In the genomic region with DNA sequence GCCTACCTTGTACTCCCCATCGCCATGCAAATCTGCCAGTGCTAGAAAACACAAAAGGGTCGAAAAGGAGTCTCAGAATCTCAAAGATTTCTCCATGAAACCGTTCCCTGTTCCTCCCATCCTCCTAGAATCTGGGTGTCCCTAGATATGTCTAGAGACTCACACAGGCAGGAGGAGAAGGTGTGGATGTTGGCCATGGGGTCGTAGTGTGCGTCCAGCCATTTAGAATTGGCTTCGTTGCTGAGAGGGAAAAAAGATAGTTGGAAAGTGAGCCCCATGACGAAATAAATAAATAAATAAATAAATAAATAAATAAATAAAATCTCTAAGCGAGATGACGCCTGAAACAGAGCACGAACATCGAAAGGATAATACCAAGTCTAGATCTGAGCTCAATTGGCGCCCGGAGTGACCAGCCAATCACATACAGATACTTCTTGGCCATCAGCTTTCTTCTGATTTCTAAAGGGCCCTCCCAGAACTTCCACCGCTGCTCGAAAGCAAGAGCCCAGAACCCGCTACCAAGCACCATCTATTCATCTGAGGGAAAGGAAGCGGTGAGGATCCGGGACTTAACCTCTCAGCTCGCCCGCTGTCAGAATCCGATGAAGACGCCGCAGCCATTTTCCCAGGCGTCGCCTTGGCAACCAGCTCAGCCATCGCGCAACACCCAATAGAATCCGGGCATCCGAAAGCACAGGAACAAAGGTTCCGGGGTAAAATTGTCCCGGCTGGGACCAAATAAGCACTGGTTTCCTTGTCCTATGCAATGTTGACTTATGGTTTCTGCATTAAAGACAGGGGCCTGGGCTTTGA, we compare ENCODE assay signal across 8 mouse cellular contexts. TPM values are rescaled to one million over a fixed set of nuclear protein-coding genes. Genes with fewer than 3 reads are reported as not detected.
A peak's percentile ranks its signal among the peaks of the same experiment; 100 is the strongest.
DNase-seq lines count a peak whose midpoint lies in the region; ATAC-seq and TF ChIP-seq lines count a peak whose summit lies in the region.

A gene (minus strand): TSS at position 650 of the 816 bp plus-strand sequence.

- H3K27ac ChIP-seq in gastrocnemius, adult 2 months, result peak within 1 kb of the TSS; percentile 80
- H3K27ac ChIP-seq in hindbrain, postnatal 0 days, result peak within 1 kb of the TSS; percentile 82
- peak within 1 kb of the TSS; percentile 87 for H3K27ac ChIP-seq in left cerebral cortex, adult 2 months
- no peak within 1 kb of the TSS for H3K27ac ChIP-seq in macrophage

- 7% methylated on average over 31 of the region's 31 CpGs for WGBS in hindbrain, postnatal 0 days
- 10% methylated on average over 29 of the region's 31 CpGs for WGBS in macrophage (ENCODE audit: missing documents)

- TF ChIP-seq CTCF in gastrocnemius, adult 2 months (IDR thresholded peaks at IDR 0.05), result no peak
- TF ChIP-seq CTCF in hindbrain, postnatal 0 days (IDR thresholded peaks at IDR 0.05; ENCODE audit: low read depth), result no peak
- TF ChIP-seq CTCF in left cerebral cortex, adult 2 months (IDR thresholded peaks at IDR 0.05), result no peak

- intact Hi-C loops in gastrocnemius, adult 2 months (cut with DNase I), result loop anchor here (5.0 kb wide), 1 partner anchor 149 kb away; a partner anchor contains a TSS
- intact Hi-C loops in left cerebral cortex, adult 2 months (cut with DNase I), result loop anchor here (2.0 to 5.0 kb wide), 2 partner anchors 151 to 279 kb away; a partner anchor contains a TSS

- peak within 1 kb of the TSS; percentile 63 for H3K4me2 ChIP-seq in hindbrain, postnatal 0 days (ENCODE audit: low read depth, low read length)

- no peaks in the 10 kb centered on the region for H3K27me3 ChIP-seq in hindbrain, postnatal 0 days (ENCODE audit: insufficient read depth, low read length)

- peak; percentile 85 for DNase-seq in gastrocnemius, adult 2 months
- peak; percentile 91 for DNase-seq in hindbrain, postnatal 0 days (ENCODE audit: low spot score)
- DNase-seq in left cerebral cortex, adult 2 months (ENCODE audit: extremely low spot score in 1 of 2, low spot score in 2 of 2), result peak; percentile 76 to 82
- peak; percentile 85 for DNase-seq in retina, postnatal 7 days (ENCODE audit: low read depth, low spot score)
- DNase-seq in urinary bladder, adult 18-20 months (ENCODE audit: low spot score in 2 of 2), result peak; percentile 48 to 58

- H3K4me1 ChIP-seq in hindbrain, postnatal 0 days (ENCODE audit: insufficient read depth, low read length), result no peaks in the 10 kb centered on the region

- no peaks in the 10 kb centered on the region for H3K79me2 ChIP-seq in macrophage (ENCODE audit: inconsistent target)

- no peaks in the 10 kb centered on the region for H3K9me3 ChIP-seq in hindbrain, postnatal 0 days (ENCODE audit: low read length)

- peak; percentile 69 for ATAC-seq in activated CD4-positive, CD25-positive, alpha-beta regulatory T cell, adult 4 months
- peak; percentile 89 for ATAC-seq in common myeloid progenitor, adult 5-6 weeks (replicated peaks; ENCODE audit: low read depth, poor library complexity, severe bottlenecking)
- peak; percentile 80 for ATAC-seq in hindbrain, postnatal 0 days

- peaks cover 35% of the 10 kb centered on the region for H3K36me3 ChIP-seq in hindbrain, postnatal 0 days (ENCODE audit: insufficient read depth, low read length)
- H3K36me3 ChIP-seq in macrophage (ENCODE audit: inconsistent target), result peaks cover 29% of the 10 kb centered on the region

- peak within 1 kb of the TSS; percentile 57 for H3K9ac ChIP-seq in hindbrain, postnatal 0 days (replicated peaks; ENCODE audit: low read length)

- peak within 1 kb of the TSS; percentile 73 for H3K4me3 ChIP-seq in gastrocnemius, adult 2 months
- peak within 1 kb of the TSS; percentile 64 for H3K4me3 ChIP-seq in hindbrain, postnatal 0 days (ENCODE audit: low read length)
- H3K4me3 ChIP-seq in left cerebral cortex, adult 2 months, result peak within 1 kb of the TSS; percentile 71
- H3K4me3 ChIP-seq in macrophage (ENCODE audit: inconsistent target), result peak within 1 kb of the TSS; percentile 65

RNA-seq across cellular contexts. Expression of the gene that starts here (rescaled TPM):
- polyA plus RNA-seq in activated CD4-positive, CD25-positive, alpha-beta regulatory T cell, adult 4 months (2017; shearing (Covaris generic)), result 1 to 10 TPM in 1 of 2 experiments, not detected in 1; 1.4 TPM
- 3.8 and 4.8 TPM in 2 replicates for total RNA-seq in common myeloid progenitor, adult 5-6 weeks (2017)
- total RNA-seq in gastrocnemius, adult 2 months (2021), result 1 to 10 TPM; 1.5 to 2.1 TPM
- total RNA-seq in hindbrain, postnatal 0 days (2014; rRNA removed), result 17.9 and 37.6 TPM in 2 replicates
- 7.3 and 9.1 TPM in 2 replicates for polyA plus RNA-seq in hindbrain, postnatal 0 days (2015; fragmentation: Nextera tagmentation; extraction: Ambion mirVana)
- 10 to 100 TPM; 40.0 to 48.1 TPM for total RNA-seq in left cerebral cortex, adult 2 months (2021)
- total RNA-seq in macrophage (2018; cell fraction: chromatin; rRNA removed), result 1 to 10 TPM in 22 of 26 experiments, under 1 TPM in 4; 0.13 to 6.2 (median 3.5) TPM
- 1 to 10 TPM in 5 of 26 experiments, under 1 TPM in 21; 0.48 to 1.4 (median 0.87) TPM for total RNA-seq in macrophage (2018; cell fraction: cytosol; rRNA removed)
- 1 to 10 TPM in 19 of 26 experiments, under 1 TPM in 6, not detected in 1; 0.36 to 4.7 (median 1.8) TPM for total RNA-seq in macrophage (2018; cell fraction: nucleus; rRNA removed)
- polyA plus RNA-seq in macrophage (2018), result 0.58 to 1.1 TPM (median 1.0 TPM) in 3 replicates
